Mouse (Mus musculus) lung, embryonic 15.5 days (tissue): ENCODE measurements around the gene Casz1. TPM values are rescaled to one million over a fixed set of nuclear protein-coding genes. Genes with fewer than 3 reads are reported as not detected.

Source experiments
- ATAC-seq: fragments of 200-750 bp; cut with Nextera tagmentation; 2 replicates; pipeline ENCODE4 v1.8.0; 2017; ENCODE audit warnings: moderate number of reproducible peaks, borderline replicate concordance; ENCODE audit not compliant: low FRiP score, low TSS enrichment; ENCODE audit errors: extremely low read depth
- H3K27ac ChIP-seq: fragments of 300-500 bp; sonication (generic); 2 replicates; pipeline ENCODE4 v1.5.1; 2015; ENCODE audit warnings: moderate library complexity, mild to moderate bottlenecking, inconsistent platforms
- H3K27me3 ChIP-seq: fragments of 300-500 bp; sonication (generic); 2 replicates; pipeline ENCODE4 v1.6.1; 2015; ENCODE audit warnings: inconsistent platforms
- H3K36me3 ChIP-seq: fragments of 300-500 bp; sonication (generic); 2 replicates; pipeline ENCODE4 v1.6.1; 2015; ENCODE audit warnings: inconsistent platforms
- H3K4me1 ChIP-seq: fragments of 300-500 bp; sonication (generic); 2 replicates; pipeline ENCODE4 v1.6.1; 2015; ENCODE audit warnings: inconsistent platforms
- H3K4me2 ChIP-seq: fragments of 300-500 bp; sonication (generic); 2 replicates; pipeline ENCODE4 v1.6.1; 2015; ENCODE audit warnings: inconsistent platforms, mild to moderate bottlenecking, moderate library complexity
- H3K4me3 ChIP-seq: fragments of 300-500 bp; sonication (generic); 2 replicates; pipeline ENCODE4 v1.5.1; 2015; ENCODE audit warnings: mild to moderate bottlenecking, inconsistent platforms
- H3K9ac ChIP-seq: fragments of 300-500 bp; sonication (generic); 2 replicates; pipeline ENCODE4 v1.6.1; 2015; ENCODE audit warnings: inconsistent platforms
- H3K9me3 ChIP-seq: fragments of 300-500 bp; sonication (generic); 2 replicates; pipeline ENCODE4 v1.6.1; 2016; ENCODE audit warnings: inconsistent platforms
- WGBS: fragments of 180-500 bp; shearing (Covaris S2); methylation state at CpG from one replicate; pipeline ENCODE4 v1.1.7; 2015; 5-methylcytosine and 5-hydroxymethylcytosine counted together
- polyA plus RNA-seq: library from polyadenylated mRNA; unstranded; fragments of >200 nt; fragmentation: Nextera tagmentation; extraction: Ambion mirVana; gene quantifications from 2 replicates; pipeline ENCODE4 v1.2.1, GENCODE M21; 2015

Casz1 gene
- polyA plus RNA-seq, 1 experiment from 2014 or later, result 6.5 TPM

DNA sequence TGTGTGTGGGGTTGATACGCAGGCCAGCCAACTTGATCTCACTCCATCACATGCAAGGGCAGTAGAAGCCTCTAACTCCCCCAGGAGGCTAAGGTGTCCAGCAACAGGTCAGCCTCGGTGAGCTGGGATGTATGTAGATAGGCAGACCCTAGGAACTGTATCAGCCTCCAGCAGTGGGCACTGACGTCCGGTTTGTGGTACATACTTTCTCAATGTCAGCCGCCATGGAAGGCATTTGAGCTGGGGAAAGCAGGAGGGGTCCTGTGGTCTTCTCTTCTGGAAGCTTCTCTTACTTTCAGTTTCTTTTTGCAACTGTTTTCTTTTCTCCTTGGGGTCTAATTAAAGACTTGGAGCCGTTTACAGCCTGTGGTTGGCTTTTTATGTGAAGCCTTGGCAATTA is 45.2 kb downstream of the Casz1 start:
- Histone ChIP-seq H3K9me3 (no peaks in the 10 kb centered on the region), H3K27ac (no peak overlapping the region), H3K27me3 (0 out of 2 replicates have a peak, but pooled peaks cover 3% of the 10 kb centered on the region), H3K4me3 (no peak overlapping the region), H3K36me3 (no peaks in the 10 kb centered on the region), H3K4me1 (peaks cover 13% of the 10 kb centered on the region), H3K9ac (no peak overlapping the region), H3K4me2 (no peak overlapping the region)
- 70% methylated on average over 6 of the region's 6 CpGs for WGBS
- no peak for ATAC-seq

DNA sequence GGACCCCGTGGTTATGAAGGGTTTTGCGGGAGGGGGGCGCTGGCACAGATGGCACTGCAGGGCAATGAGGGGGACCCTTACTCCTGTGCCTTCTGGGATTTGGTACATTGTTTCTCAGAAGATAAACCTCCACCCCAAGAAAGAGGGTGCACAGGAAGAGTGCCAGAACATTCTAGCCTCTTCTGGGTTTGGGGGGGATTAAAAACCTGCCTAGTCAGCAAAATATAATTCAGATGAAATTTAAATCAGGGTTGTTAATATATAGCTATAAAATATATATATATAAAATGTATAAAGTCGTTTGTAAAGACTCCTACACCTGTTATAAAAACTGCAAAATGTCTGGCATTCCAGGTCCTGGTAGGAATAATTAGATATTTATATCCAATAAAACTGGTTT is 48.8 kb downstream of the Casz1 start:
- ATAC-seq, result no peak
- no peak overlapping the region for H3K4me2 ChIP-seq
- no peaks in the 10 kb centered on the region for H3K9me3 ChIP-seq
- 70% methylated on average over 4 of the region's 4 CpGs for WGBS
- no peak overlapping the region for H3K9ac ChIP-seq
- no peaks in the 10 kb centered on the region for H3K36me3 ChIP-seq
- no peak overlapping the region for H3K4me3 ChIP-seq
- H3K27me3 ChIP-seq, result no peaks in the 10 kb centered on the region
- peaks cover 21% of the 10 kb centered on the region for H3K4me1 ChIP-seq
- H3K27ac ChIP-seq, result no peak overlapping the region

DNA sequence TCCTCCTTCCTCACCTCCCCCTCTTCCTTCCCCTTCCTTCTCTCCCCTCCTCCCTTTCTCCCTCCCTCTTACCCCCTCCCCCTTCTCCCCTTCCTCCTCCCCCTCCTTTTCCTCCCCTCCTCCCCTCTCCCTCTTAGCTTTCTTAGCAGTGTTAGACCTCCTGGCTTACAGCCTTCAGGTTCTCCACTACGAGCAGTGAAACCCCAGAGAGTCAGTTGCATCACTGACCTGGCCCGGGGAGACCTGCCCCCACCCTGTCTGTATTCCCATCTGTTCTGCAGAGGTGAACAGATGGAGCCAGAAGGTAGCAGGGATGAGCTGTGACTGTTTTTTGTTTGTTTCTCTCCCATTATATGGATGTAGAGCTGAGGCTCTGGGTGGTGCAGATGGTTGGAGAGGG is 49.9 kb downstream of the Casz1 start:
- peaks cover 23% of the 10 kb centered on the region for H3K4me1 ChIP-seq
- no peak for ATAC-seq
- 13% methylated on average over 2 of the region's 2 CpGs for WGBS

DNA sequence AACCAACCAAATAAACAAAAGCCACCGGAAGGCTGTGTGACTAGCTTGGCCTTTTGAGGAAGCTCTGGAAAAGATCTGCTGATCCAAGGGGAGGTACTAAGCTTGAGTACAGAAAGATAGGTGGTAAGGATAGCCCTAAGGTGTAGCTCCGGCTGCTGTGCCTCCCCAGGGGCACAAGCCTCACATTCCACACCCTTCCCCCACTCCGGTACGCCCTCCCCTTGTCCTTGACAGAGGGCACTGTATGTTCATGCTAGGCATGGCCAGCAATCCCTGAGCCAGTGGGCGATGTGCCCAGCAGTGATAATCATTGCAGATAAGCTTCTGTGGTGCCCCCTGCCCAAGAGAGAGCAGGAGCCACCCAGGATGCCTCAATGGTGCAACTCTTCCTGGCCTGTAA is 51.3 kb downstream of the Casz1 start:
- Histone ChIP-seq H3K27ac (no peak overlapping the region), H3K4me1 (peaks cover 35% of the 10 kb centered on the region)

More for the DNA sequence above, 49.9 kb downstream of the Casz1 start:
- peaks cover 9% of the 10 kb centered on the region for H3K27me3 ChIP-seq
- H3K4me2 ChIP-seq, result no peak overlapping the region
- no peaks in the 10 kb centered on the region for H3K9me3 ChIP-seq
- H3K9ac ChIP-seq, result no peak overlapping the region
- H3K27ac ChIP-seq, result no peak overlapping the region
- no peak overlapping the region for H3K4me3 ChIP-seq
- no peaks in the 10 kb centered on the region for H3K36me3 ChIP-seq

DNA sequence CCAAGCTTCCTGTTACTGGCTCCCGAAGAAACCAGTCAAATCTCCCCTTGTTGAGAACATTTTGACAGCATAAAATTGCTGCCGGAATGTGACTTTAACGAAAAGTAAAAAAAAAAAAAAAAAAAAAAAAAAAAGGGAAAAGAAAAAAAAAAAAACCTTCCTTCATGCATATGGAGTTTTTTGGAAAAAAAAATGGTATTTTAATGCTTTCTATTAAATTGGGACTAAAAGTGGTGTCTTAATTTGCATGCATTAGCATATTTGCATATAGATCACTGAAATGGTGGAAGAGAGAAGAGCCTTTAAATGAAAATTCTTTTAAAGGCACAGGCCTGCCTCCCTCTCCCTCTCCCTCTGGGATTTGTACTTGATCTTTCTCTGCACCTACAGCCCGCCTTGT is 52.0 kb downstream of the Casz1 start:
- no peaks in the 10 kb centered on the region for H3K36me3 ChIP-seq
- H3K9me3 ChIP-seq, result no peaks in the 10 kb centered on the region
- H3K4me1 ChIP-seq, result peaks cover 37% of the 10 kb centered on the region
- no peak overlapping the region for H3K4me2 ChIP-seq
- H3K27ac ChIP-seq, result no peak overlapping the region
- 70% methylated on average over 4 of the region's 4 CpGs for WGBS
- H3K9ac ChIP-seq, result no peak overlapping the region
- no peak for ATAC-seq
- H3K4me3 ChIP-seq, result no peak overlapping the region
- H3K27me3 ChIP-seq, result peaks cover 29% of the 10 kb centered on the region

More for the DNA sequence above, 51.3 kb downstream of the Casz1 start:
- H3K27me3 ChIP-seq, result peaks cover 24% of the 10 kb centered on the region
- no peaks in the 10 kb centered on the region for H3K9me3 ChIP-seq
- no peaks in the 10 kb centered on the region for H3K36me3 ChIP-seq
- no peak for ATAC-seq
- no peak overlapping the region for H3K4me2 ChIP-seq
- WGBS, result 72% methylated on average over 5 of the region's 5 CpGs
- H3K9ac ChIP-seq, result no peak overlapping the region
- H3K4me3 ChIP-seq, result no peak overlapping the region

DNA sequence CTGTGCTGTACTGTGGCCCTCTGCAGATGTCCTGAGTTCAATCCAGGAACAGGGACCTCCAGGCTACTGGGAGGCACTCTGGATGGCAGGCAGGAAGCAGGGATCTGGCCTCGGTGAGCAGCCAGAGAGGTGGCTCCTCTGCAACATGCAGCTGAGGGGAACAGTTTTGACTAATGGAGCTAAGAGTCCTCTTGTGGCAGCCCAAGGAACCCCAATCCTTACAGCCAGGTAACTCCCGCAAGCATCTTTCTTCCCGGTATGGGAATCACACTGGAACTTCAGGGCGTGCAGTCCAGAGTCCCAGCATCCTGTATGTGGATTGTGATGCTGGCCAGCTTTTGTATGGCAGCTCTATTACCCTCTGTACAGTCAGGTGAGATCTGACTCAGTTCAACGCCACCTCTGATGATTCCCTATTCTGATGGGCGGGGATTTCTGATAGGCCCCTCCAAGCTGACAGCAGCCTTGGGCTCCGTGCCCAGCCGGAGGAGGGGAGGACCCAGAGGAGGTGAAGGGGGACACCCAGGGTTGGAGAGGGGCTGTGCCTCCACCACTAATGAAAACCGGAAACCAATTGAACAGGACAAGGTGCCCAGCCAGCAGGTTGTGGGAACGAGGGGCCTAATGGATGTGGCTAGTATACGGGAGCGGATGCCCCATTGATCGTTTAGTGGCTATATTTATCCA is 53.3 kb downstream of the Casz1 start:
- H3K9ac ChIP-seq, result no peak overlapping the region
- no peak overlapping the region for H3K4me2 ChIP-seq
- no peaks in the 10 kb centered on the region for H3K9me3 ChIP-seq
- H3K27ac ChIP-seq, result no peak overlapping the region
- WGBS, result 66% methylated on average over 13 of the region's 13 CpGs
- H3K4me1 ChIP-seq, result peaks cover 30% of the 10 kb centered on the region
- no peak for ATAC-seq
- peaks cover 35% of the 10 kb centered on the region for H3K27me3 ChIP-seq
- no peak overlapping the region for H3K4me3 ChIP-seq
- no peaks in the 10 kb centered on the region for H3K36me3 ChIP-seq

DNA sequence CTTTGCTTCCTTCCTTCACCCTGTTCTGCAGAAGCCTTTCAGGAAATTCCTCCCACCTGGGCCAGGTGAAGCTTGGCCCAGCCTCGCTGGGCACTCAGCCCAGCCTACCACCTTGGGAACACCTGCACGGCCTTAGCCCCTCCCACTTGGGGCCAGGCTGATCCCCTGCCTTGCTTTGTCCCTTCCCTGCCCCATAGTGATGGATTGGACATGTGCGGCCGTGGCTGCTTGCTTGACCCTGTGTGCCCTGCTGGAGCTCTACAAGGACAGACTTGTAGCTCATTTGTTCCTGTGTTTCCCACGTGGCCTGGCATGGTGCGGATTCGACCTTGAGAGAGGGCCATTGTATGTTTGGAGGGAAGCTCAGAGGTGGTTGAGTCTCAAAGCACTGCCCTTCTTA is 54.0 kb downstream of the Casz1 start:
- Histone ChIP-seq H3K9me3 (no peaks in the 10 kb centered on the region), H3K4me1 (peaks cover 30% of the 10 kb centered on the region), H3K9ac (no peak overlapping the region), H3K4me2 (no peak overlapping the region), H3K36me3 (no peaks in the 10 kb centered on the region), H3K4me3 (no peak overlapping the region), H3K27me3 (peaks cover 35% of the 10 kb centered on the region), H3K27ac (no peak overlapping the region)
- 55% methylated on average over 7 of the region's 7 CpGs for WGBS
- no peak; the same call in 1 of the 2 replicates for ATAC-seq

DNA sequence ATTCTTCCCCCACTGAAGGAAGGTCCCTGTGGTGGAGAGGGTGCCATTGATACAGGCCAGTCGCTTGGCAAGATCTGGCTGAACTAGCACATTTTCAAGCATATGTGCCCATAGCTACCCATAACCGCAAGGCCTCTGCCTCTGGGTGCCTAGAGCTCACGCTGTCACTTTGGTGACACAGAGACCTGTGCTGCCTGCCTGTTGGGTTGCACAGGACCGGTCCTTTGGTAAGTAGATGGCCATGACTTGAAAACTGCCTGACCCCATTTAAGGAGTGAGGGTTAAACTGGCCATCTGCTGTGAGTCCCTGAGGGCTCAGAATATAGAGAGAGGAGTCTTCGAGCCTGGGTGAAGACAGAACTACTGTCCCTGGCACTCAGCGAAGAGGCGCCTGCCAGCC is 55.2 kb downstream of the Casz1 start:
- Histone ChIP-seq H3K9ac (no peak overlapping the region), H3K4me1 (peaks cover 30% of the 10 kb centered on the region), H3K4me2 (peak overlapping the region; percentile 49), H3K4me3 (peak overlapping the region; percentile 21; the same call in 1 of the 2 replicates), H3K9me3 (no peaks in the 10 kb centered on the region), H3K27me3 (peaks cover 35% of the 10 kb centered on the region), H3K27ac (no peak overlapping the region), H3K36me3 (no peaks in the 10 kb centered on the region)
- 52% methylated on average over 7 of the region's 7 CpGs for WGBS
- no peak for ATAC-seq

DNA sequence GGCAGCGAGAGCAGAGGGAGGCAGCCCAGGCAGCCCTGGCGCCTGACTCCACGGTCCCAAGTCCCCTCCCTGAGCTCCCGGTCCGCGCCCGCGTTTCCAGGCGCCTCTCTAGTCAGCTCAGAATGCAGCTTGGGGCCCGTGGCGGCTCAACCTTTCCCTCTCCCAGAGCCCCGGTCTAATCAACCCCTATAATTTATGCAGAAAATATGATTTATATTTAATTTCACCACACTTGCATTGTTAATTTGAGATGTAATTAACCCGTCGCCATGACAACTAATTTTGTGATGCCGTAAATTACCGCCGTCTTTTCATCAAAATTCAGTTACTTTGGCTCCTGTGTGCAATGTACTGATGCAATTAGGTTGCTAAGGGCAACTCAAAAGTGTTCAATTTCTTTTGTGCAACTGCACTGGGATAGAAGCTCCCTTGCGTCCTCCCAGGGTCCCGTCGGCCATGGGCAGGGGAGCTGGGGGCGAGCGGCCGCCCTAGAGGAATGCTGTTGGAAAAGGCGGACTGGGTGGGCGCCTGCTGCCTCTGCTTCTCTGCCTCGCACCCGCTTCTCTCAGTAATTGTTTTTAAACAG is 55.8 kb downstream of the Casz1 start:
- H3K36me3 ChIP-seq, result no peaks in the 10 kb centered on the region
- H3K4me3 ChIP-seq, result peak overlapping the region; percentile 21
- WGBS, result 9% methylated on average over 27 of the region's 27 CpGs
- H3K27me3 ChIP-seq, result peaks cover 35% of the 10 kb centered on the region
- peaks cover 30% of the 10 kb centered on the region for H3K4me1 ChIP-seq
- no peak overlapping the region for H3K27ac ChIP-seq
- no peak overlapping the region for H3K9ac ChIP-seq
- H3K9me3 ChIP-seq, result no peaks in the 10 kb centered on the region
- peak overlapping the region; percentile 49 for H3K4me2 ChIP-seq
- no peak for ATAC-seq

DNA sequence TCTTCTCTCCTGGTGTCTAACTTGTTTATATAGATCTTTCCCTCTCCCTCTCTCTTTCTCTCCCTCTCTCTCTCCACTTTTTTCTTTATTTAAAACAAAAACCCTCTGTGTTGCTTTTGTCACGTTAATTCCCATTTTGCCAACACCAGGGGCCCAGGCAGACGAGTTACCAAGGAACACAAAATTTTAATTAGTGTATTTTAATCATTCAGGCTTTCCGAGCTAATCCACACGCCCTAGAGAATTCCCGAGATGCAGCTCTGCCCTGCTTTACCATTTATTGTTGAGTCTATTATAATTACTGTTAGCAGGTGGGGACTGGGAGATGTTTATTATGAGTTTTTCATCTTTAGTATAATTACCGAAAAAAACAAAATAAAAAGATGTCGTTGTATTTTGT is 56.4 kb downstream of the Casz1 start:
- ATAC-seq, result no peak
- peaks cover 35% of the 10 kb centered on the region for H3K27me3 ChIP-seq
- H3K36me3 ChIP-seq, result no peaks in the 10 kb centered on the region
- no peak overlapping the region for H3K27ac ChIP-seq
- WGBS, result 60% methylated on average over 7 of the region's 7 CpGs
- H3K4me3 ChIP-seq, result no peak overlapping the region
- no peak overlapping the region for H3K9ac ChIP-seq
- H3K9me3 ChIP-seq, result no peaks in the 10 kb centered on the region
- H3K4me1 ChIP-seq, result peaks cover 28% of the 10 kb centered on the region
- H3K4me2 ChIP-seq, result peak overlapping the region; percentile 49; the same call in 1 of the 2 replicates

DNA sequence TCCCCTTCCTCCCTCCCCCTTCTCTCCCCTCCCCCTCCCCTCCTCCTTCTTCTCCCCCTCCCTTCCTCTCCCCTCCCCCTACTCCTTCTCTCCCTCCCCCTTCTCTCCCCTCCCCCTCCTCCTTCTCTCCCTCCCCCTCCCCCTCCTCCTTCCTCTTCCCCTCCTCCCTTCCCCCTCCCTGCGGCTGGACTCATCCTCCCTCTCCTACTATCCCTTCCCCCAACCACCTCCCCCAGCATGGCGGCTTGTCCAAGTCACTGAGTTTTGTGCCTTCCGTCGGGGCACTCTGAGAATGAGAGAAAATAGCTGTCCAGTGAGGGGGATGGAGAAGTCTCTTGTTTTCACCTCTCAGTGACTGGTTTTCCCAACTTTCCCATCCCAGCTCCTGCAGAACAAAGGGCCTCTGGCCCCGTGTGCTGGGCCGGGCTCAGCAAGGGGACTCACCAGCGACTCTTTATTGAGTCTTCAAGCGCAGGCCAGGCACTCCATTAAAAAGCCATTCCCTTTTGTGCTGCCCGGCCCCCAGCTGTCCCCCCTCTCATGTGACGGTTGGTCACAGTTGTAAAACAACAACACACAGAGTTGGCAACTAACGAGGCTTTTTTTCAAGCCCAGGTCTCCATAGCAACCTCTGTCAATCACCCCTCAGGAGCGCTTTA is 62.7 kb downstream of the Casz1 start:
- ATAC-seq, result no peak
- peaks cover 29% of the 10 kb centered on the region for H3K4me1 ChIP-seq
- H3K4me3 ChIP-seq, result no peak overlapping the region
- no peaks in the 10 kb centered on the region for H3K36me3 ChIP-seq
- no peaks in the 10 kb centered on the region for H3K27me3 ChIP-seq
- H3K9ac ChIP-seq, result no peak overlapping the region
- H3K4me2 ChIP-seq, result no peak overlapping the region
- 16% methylated on average over 12 of the region's 12 CpGs for WGBS
- no peaks in the 10 kb centered on the region for H3K9me3 ChIP-seq
- H3K27ac ChIP-seq, result no peak overlapping the region

DNA sequence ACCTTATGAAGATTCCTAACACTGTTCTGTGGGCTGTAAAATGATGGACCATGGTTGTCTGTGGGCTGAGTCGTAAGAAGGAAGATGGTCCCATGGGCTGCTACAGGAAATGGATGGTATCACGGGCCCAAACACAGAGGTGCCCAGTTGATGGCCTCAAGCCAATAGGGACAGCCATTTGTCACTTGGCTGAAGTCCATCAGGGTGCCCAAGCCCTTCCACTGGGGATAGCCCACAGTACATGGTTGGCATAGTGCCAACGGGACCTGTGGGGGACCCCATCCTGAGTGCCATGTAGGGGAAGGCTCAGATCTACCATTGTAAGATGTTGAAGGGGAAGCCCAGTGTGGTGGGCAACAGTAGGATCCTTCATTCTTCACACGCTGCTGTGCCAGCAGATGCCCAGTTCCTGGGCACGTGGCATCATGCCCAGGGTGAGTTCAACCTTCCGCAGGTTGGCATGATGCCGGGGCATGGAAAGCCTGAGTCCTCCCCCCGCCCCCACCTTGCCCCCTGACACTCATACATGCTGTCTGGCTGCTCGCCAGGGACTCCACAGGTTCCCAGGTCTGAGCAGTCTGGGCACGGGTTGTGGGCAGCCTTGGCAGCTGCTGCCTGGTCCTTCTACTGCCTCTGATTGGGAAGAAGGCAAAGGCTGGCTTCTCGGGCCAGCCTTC is 63.6 kb downstream of the Casz1 start:
- H3K4me1 ChIP-seq, result peaks cover 38% of the 10 kb centered on the region
- 75% methylated on average over 11 of the region's 11 CpGs for WGBS

More for the DNA sequence above, 63.6 kb downstream of the Casz1 start:
- ATAC-seq, result 0 out of 2 replicates have a peak, but pooled peaks have one; percentile 28
- Histone ChIP-seq H3K4me2 (no peak overlapping the region), H3K27me3 (no peaks in the 10 kb centered on the region), H3K9ac (no peak overlapping the region), H3K4me3 (no peak overlapping the region), H3K9me3 (no peaks in the 10 kb centered on the region), H3K27ac (peak overlapping the region; percentile 37), H3K36me3 (no peaks in the 10 kb centered on the region)
